Comparison of ENCODE assay signal across 7 mouse cellular contexts in the genomic region with DNA sequence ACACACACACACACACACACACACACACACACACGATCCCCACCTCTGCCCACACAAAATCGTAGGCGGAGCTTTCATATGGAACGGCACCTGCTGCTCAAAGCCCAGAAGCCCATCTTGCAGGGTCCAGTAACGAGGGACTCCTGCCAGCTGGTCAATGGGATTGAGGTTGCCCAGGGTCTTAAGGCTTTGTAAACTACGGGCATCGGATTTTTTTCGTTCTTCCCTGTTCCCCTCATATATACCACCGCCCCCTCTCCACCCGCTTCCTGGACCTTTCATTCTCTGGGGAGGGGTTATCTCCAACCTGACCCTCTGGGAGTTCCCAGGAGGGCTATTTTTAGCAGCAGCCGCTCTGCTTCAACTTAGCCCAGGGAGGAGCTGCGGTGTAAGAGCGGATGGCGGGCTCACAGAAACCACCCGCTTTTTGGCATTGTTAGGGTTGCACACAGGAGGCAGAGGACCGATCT. TPM values are rescaled to one million over a fixed set of nuclear protein-coding genes. Genes with fewer than 3 reads are reported as not detected.
DNase-seq lines count a peak whose midpoint lies in the region; ATAC-seq and TF ChIP-seq lines count a peak whose summit lies in the region.

No protein-coding gene starts in this region.

- peak overlapping the region; percentile 96 for H3K4me2 ChIP-seq in lung, embryonic 15.5 days
- H3K4me2 ChIP-seq in liver, embryonic 14.5 days (ENCODE audit: low read depth): peak overlapping the region; percentile 100

- H3K4me3 ChIP-seq in lung, embryonic 15.5 days: peak overlapping the region; percentile 85
- H3K4me3 ChIP-seq in brown adipose tissue, adult 24 weeks (ENCODE audit: insufficient read depth, low read depth, low read length): peak overlapping the region; percentile 86
- peak overlapping the region; percentile 81 to 95 for H3K4me3 ChIP-seq in liver, embryonic 14.5 days (ENCODE audit: insufficient read depth in 1 of 2, low read depth in 2 of 2, low read length in 2 of 2)

- ATAC-seq in lung, embryonic 15.5 days (ENCODE audit: borderline replicate concordance, extremely low read depth, low FRiP score, low TSS enrichment): peak; percentile 43; the same call in 1 of the 2 replicates
- peak; percentile 8 to 27 for ATAC-seq in hematopoietic stem cell, adult 5-6 weeks (replicated peaks in 1 of 2; ENCODE audit: insufficient read depth in 1 of 2, low FRiP score in 2 of 2, low TSS enrichment in 1 of 2, low read depth in 1 of 2, poor library complexity in 2 of 2, severe bottlenecking in 2 of 2)
- ATAC-seq in liver, embryonic 14.5 days (ENCODE audit: insufficient read depth): peak; percentile 44

- no peak for TF ChIP-seq EP300 in liver, embryonic 14.5 days (IDR thresholded peaks at IDR 0.05; ENCODE audit: low read depth)

- DNase-seq in lung, postnatal 25 days (ENCODE audit: low spot score): no peak
- DNase-seq in liver, embryonic 14.5 days (ENCODE audit: low read depth in 3 of 3, low spot score in 3 of 3): peak in 1 of 3 experiments; percentile 51
- DNase-seq in right cerebral cortex, postnatal 14 days: peak; percentile 21
- no peak for DNase-seq in urinary bladder, adult 18-20 months (ENCODE audit: low spot score in 2 of 2)

- under 1% methylated on average over 16 of the region's 16 CpGs for WGBS in lung, embryonic 15.5 days
- 1% methylated on average over 16 of the region's 16 CpGs for WGBS in liver, embryonic 14.5 days (ENCODE audit: insufficient replicate concordance)

- no peak for TF ChIP-seq CTCF in liver, embryonic 14.5 days (IDR thresholded peaks at IDR 0.05; ENCODE audit: low read depth)

- H3K27me3 ChIP-seq in lung, embryonic 15.5 days: no peaks in the 10 kb centered on the region
- no peaks in the 10 kb centered on the region for H3K27me3 ChIP-seq in liver, embryonic 14.5 days (ENCODE audit: control insufficient read depth, insufficient read depth, low read length)

- H3K36me3 ChIP-seq in lung, embryonic 15.5 days: no peaks in the 10 kb centered on the region
- 0 out of 2 replicates have a peak, but pooled peaks cover 4% of the 10 kb centered on the region for H3K36me3 ChIP-seq in liver, embryonic 14.5 days (replicated peaks; ENCODE audit: control insufficient read depth, insufficient read depth, low read depth)

- peak overlapping the region; percentile 94 for H3K27ac ChIP-seq in lung, embryonic 15.5 days
- H3K27ac ChIP-seq in brown adipose tissue, adult 24 weeks (replicated peaks; ENCODE audit: low read depth, low read length): peak overlapping the region; percentile 76
- peak overlapping the region; percentile 9 for H3K27ac ChIP-seq in liver, embryonic 14.5 days

- peak overlapping the region; percentile 74 for H3K9ac ChIP-seq in lung, embryonic 15.5 days
- H3K9ac ChIP-seq in liver, embryonic 14.5 days (replicated peaks): peak overlapping the region; percentile 97

- H3K4me1 ChIP-seq in lung, embryonic 15.5 days: peaks cover 32% of the 10 kb centered on the region
- peaks cover 7% of the 10 kb centered on the region; the same call in 1 of the 2 replicates for H3K4me1 ChIP-seq in brown adipose tissue, adult 24 weeks (ENCODE audit: control insufficient read depth, insufficient read depth, insufficient read length, low read length)
- peaks cover 25% of the 10 kb centered on the region in 2 experiments for H3K4me1 ChIP-seq in liver, embryonic 14.5 days (replicated peaks; ENCODE audit: control insufficient read depth in 2 of 2, insufficient read depth in 2 of 2, low read length in 1 of 2)

- H3K9me3 ChIP-seq in lung, embryonic 15.5 days: no peaks in the 10 kb centered on the region
- no peaks in the 10 kb centered on the region for H3K9me3 ChIP-seq in liver, embryonic 14.5 days (ENCODE audit: control insufficient read depth, low read length)

RNA-seq across cellular contexts. Expression of gene Lrrc8c, which starts 0.5 kb away (rescaled TPM):
- 24.3 and 26.5 TPM in 2 replicates for polyA plus RNA-seq in lung, embryonic 15.5 days (2015; fragmentation: Nextera tagmentation; extraction: Ambion mirVana)
- 3.0 and 3.7 TPM in 2 replicates for polyA plus RNA-seq in brown adipose tissue, adult 24 weeks (2012; ENCODE audit: insufficient read depth, insufficient read length, missing spikeins)
- 12.5 and 17.3 TPM in 2 replicates for total RNA-seq in hematopoietic stem cell, adult 5-6 weeks (2017)
- 6.2 and 6.5 TPM in 2 replicates for polyA plus RNA-seq in liver, embryonic 14.5 days (2012; rRNA removed)
- polyA plus RNA-seq in liver, embryonic 14.5 days (2014; fragmentation: Nextera tagmentation; extraction: Ambion mirVana): 18.0 and 22.4 TPM in 2 replicates

Comparison
In these comparisons a context has a peak if more than half of its experiments do, and no peak if none do; other contexts are left out.
1. H3K27ac ChIP-seq: peak in every context shown above with its lines; median percentile 94 in lung, embryonic 15.5 days; 76 in brown adipose tissue, adult 24 weeks; 9 in liver, embryonic 14.5 days.